ENCODE assay signal across 8 mouse cellular contexts in genomic region chr9:60813139-60813880, GRCm38 (mm10). TPM values are rescaled to one million over a fixed set of nuclear protein-coding genes. Genes with fewer than 3 reads are reported as not detected.
DNase-seq lines count a peak whose midpoint lies in the region; ATAC-seq and TF ChIP-seq lines count a peak whose summit lies in the region.

No protein-coding gene starts in this region.

- peak overlapping the region; percentile 78 for H3K27ac ChIP-seq in heart, embryonic 15.5 days
- peak overlapping the region; percentile 83 for H3K27ac ChIP-seq in kidney, embryonic 16.5 days (ENCODE audit: low read length)
- H3K27ac ChIP-seq in forebrain, postnatal 0 days (ENCODE audit: low read depth, low read length), result no peak overlapping the region

- peak overlapping the region; percentile 35 for H3K4me3 ChIP-seq in heart, embryonic 15.5 days
- peak overlapping the region; percentile 24 for H3K4me3 ChIP-seq in kidney, embryonic 16.5 days (ENCODE audit: low read length)
- H3K4me3 ChIP-seq in forebrain, postnatal 0 days (ENCODE audit: low read depth, low read length), result no peak overlapping the region

- H3K9me3 ChIP-seq in heart, embryonic 15.5 days (replicated peaks), result no peaks in the 10 kb centered on the region
- no peaks in the 10 kb centered on the region for H3K9me3 ChIP-seq in kidney, embryonic 16.5 days (ENCODE audit: low read length)
- no peaks in the 10 kb centered on the region for H3K9me3 ChIP-seq in forebrain, postnatal 0 days (ENCODE audit: low read length)

- peak; percentile 51 for DNase-seq in MEL-GATA-1-ER (ENCODE audit: extremely low read depth, low read depth)
- peak; percentile 45 for DNase-seq in c-Kit-positive CD71-positive TER-119-negative erythroid progenitor cells, embryonic 14.5 days (ENCODE audit: low read depth)
- peak; percentile 55 for DNase-seq in lung, postnatal 36 days
- peak; percentile 86 for DNase-seq in yolk sac, embryonic 10.5 days (ENCODE audit: low spot score)
- DNase-seq in forebrain, postnatal 0 days, result no peak
- DNase-seq in left cerebral cortex, postnatal 36 days (ENCODE audit: low spot score in 2 of 2), result no peak

- 3% methylated on average over 11 of the region's 11 CpGs for WGBS in heart, embryonic 15.5 days
- 3% methylated on average over 11 of the region's 11 CpGs for WGBS in kidney, embryonic 16.5 days
- 23% methylated on average over 11 of the region's 11 CpGs for WGBS in forebrain, postnatal 0 days

- intact Hi-C loops in left cerebral cortex, postnatal 36 days (cut with DNase I), result no loop called here

- H3K4me1 ChIP-seq in heart, embryonic 15.5 days (replicated peaks), result peaks cover 23% of the 10 kb centered on the region
- peaks cover 21% of the 10 kb centered on the region for H3K4me1 ChIP-seq in kidney, embryonic 16.5 days (ENCODE audit: insufficient read depth, low read length)
- H3K4me1 ChIP-seq in forebrain, postnatal 0 days (ENCODE audit: insufficient read depth), result no peaks in the 10 kb centered on the region

- no peaks in the 10 kb centered on the region for H3K27me3 ChIP-seq in heart, embryonic 15.5 days
- H3K27me3 ChIP-seq in kidney, embryonic 16.5 days (ENCODE audit: insufficient read depth, low read length), result no peaks in the 10 kb centered on the region
- H3K27me3 ChIP-seq in forebrain, postnatal 0 days (ENCODE audit: insufficient read depth, low read length), result no peaks in the 10 kb centered on the region

- ATAC-seq in heart, embryonic 15.5 days (replicated peaks; ENCODE audit: insufficient number of reproducible peaks, insufficient read depth, low FRiP score, low read depth), result peak; percentile 86
- ATAC-seq in kidney, embryonic 16.5 days (ENCODE audit: low FRiP score, low TSS enrichment), result peak; percentile 94
- ATAC-seq in forebrain, postnatal 0 days, result no peak

- H3K4me2 ChIP-seq in heart, embryonic 15.5 days, result peak overlapping the region; percentile 63
- peak overlapping the region; percentile 47 for H3K4me2 ChIP-seq in kidney, embryonic 16.5 days (replicated peaks; ENCODE audit: low read depth, low read length)
- no peak overlapping the region for H3K4me2 ChIP-seq in forebrain, postnatal 0 days (ENCODE audit: low read depth)

- no peaks in the 10 kb centered on the region for H3K36me3 ChIP-seq in heart, embryonic 15.5 days
- H3K36me3 ChIP-seq in kidney, embryonic 16.5 days (ENCODE audit: insufficient read depth, low read length), result 0 out of 2 replicates have a peak, but pooled peaks cover 3% of the 10 kb centered on the region
- H3K36me3 ChIP-seq in forebrain, postnatal 0 days (ENCODE audit: insufficient read depth), result no peaks in the 10 kb centered on the region

- peak overlapping the region; percentile 16; the same call in 1 of the 2 replicates for H3K9ac ChIP-seq in heart, embryonic 15.5 days
- 0 out of 2 replicates have a peak overlapping the region, but pooled peaks have one; percentile 27 for H3K9ac ChIP-seq in kidney, embryonic 16.5 days (replicated peaks; ENCODE audit: low read length)
- no peak overlapping the region for H3K9ac ChIP-seq in forebrain, postnatal 0 days

- TF ChIP-seq CTCF in forebrain, postnatal 0 days (IDR thresholded peaks at IDR 0.05; ENCODE audit: low read depth), result no peak

RNA-seq across cellular contexts. Expression of gene Uaca, which starts 19.0 kb away (rescaled TPM):
- polyA plus RNA-seq in heart, embryonic 15.5 days (2015; fragmentation: Nextera tagmentation; extraction: Ambion mirVana), result 26.0 and 28.8 TPM in 2 replicates
- 38.0 and 40.4 TPM in 2 replicates for polyA plus RNA-seq in kidney, embryonic 16.5 days (2015; fragmentation: Nextera tagmentation; extraction: Ambion mirVana)
- 6.2 and 8.9 TPM in 2 replicates for total RNA-seq in forebrain, postnatal 0 days (2014; rRNA removed)
- polyA plus RNA-seq in forebrain, postnatal 0 days (2015; fragmentation: Nextera tagmentation; extraction: Ambion mirVana), result 8.8 and 10.2 TPM in 2 replicates
- total RNA-seq in left cerebral cortex, postnatal 36 days (2021), result 1 to 10 TPM; 7.8 to 9.9 TPM

Comparison
In these comparisons a context has a peak if more than half of its experiments do, and no peak if none do; other contexts are left out.
1. DNase-seq: peak in MEL-GATA-1-ER (single experiment), c-Kit-positive CD71-positive TER-119-negative erythroid progenitor cells, embryonic 14.5 days (single experiment), lung, postnatal 36 days (single experiment) and yolk sac, embryonic 10.5 days (single experiment); none in forebrain, postnatal 0 days (single experiment) and left cerebral cortex, postnatal 36 days (0 of 2).